Mouse (Mus musculus): ENCODE data around the gene Mpped2. TPM values are rescaled to one million over a fixed set of nuclear protein-coding genes. Genes with fewer than 3 reads are reported as not detected.

The Mpped2 gene
- polyA plus RNA-seq, 1 experiment from 2014 or later: 44.4 TPM

DNA sequence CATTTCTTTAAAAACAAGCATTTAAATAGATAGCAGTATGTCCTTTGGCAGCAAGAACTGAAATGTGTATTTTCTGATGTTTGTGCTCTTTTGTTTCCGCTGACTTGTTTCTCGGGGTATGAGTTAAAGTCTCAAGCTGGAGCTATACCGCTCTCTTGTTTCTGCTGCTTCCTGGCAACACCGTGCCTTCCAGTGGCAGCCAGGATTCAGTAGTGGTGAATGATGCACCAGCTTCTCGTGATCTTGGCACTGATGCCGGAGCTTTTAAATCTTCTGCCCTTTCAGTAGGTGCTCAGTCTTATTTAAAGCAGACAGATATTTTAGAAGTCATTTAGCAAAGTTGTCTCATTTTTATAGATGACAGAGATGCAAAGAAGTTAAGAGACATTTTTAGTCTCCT lies 53.1 kb downstream of the Mpped2 start:
- WGBS: 81% methylated on average over 6 of the region's 6 CpGs
- DNase-seq (ENCODE audit: low spot score) (no peak), ATAC-seq (ENCODE audit: low FRiP score) (no peak)
- Histone ChIP-seq H3K9me3 (ENCODE audit: control insufficient read depth, low read length) (no peaks in the 10 kb centered on the region), H3K4me3 (ENCODE audit: low read depth, low read length) (no peak overlapping the region), H3K27me3 (ENCODE audit: control insufficient read depth, insufficient read depth, low read length) (no peaks in the 10 kb centered on the region), H3K4me1 (replicated peaks; ENCODE audit: control insufficient read depth, insufficient read depth, low read length) (no peaks in the 10 kb centered on the region), H3K4me2 (replicated peaks; ENCODE audit: low read depth, low read length) (no peak overlapping the region), H3K36me3 (ENCODE audit: control insufficient read depth, insufficient read depth, low read length) (no peaks in the 10 kb centered on the region), H3K9ac (ENCODE audit: low read depth, low read length) (no peak overlapping the region), H3K27ac (ENCODE audit: low read depth, low read length) (no peak overlapping the region)

DNA sequence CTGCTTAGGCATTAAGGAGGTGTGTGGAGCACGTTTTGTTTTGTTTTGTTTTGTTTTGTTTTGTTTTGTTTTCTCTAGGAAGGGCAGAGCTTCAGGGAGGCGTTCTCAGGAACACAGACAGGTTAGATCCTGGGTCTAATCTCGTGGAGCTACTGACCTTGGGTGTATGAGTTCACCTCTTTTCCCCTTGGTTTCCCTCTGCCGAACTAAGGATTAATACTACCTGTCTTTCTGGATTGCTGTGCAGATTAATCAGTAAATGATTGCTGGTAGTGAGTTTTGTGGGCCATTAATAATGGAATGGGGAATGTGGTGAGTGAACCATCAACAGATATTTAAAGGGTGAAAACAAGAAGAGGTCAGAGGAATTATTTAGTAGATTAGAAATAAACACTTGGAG lies 53.8 kb downstream of the Mpped2 start:
- no peaks in the 10 kb centered on the region for H3K9me3 ChIP-seq (ENCODE audit: control insufficient read depth, low read length)
- no peaks in the 10 kb centered on the region for H3K4me1 ChIP-seq (replicated peaks; ENCODE audit: control insufficient read depth, insufficient read depth, low read length)
- no peaks in the 10 kb centered on the region for H3K27me3 ChIP-seq (ENCODE audit: control insufficient read depth, insufficient read depth, low read length)
- DNase-seq (ENCODE audit: low spot score) (no peak), ATAC-seq (ENCODE audit: low FRiP score) (no peak)
- no peak overlapping the region for H3K27ac ChIP-seq (ENCODE audit: low read depth, low read length)
- no peak overlapping the region for H3K4me2 ChIP-seq (replicated peaks; ENCODE audit: low read depth, low read length)
- H3K36me3 ChIP-seq (ENCODE audit: control insufficient read depth, insufficient read depth, low read length): no peaks in the 10 kb centered on the region
- 69% methylated on average over 4 of the region's 4 CpGs for WGBS
- H3K4me3 ChIP-seq (ENCODE audit: low read depth, low read length): no peak overlapping the region
- no peak overlapping the region for H3K9ac ChIP-seq (ENCODE audit: low read depth, low read length)

DNA sequence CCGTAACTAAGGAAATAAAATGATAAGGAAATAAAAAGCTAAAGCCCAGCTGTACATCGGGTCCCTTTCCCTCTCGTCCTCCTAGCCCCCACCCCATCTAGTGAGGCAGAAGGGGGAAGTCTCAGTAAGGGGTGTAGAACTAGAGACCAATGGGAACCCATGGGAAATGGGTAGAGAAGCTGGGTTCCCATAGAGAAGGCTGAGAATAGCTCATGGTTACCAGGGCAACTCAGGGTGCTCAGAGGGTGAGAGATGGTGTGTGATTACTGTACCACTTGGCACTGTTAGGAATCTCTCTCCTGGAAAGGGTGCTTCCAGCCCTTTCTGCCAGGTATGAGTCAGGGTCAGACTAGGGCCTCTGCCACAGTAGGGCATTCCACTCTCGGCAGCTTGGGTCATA lies 54.3 kb downstream of the Mpped2 start:
- Histone ChIP-seq H3K27me3 (ENCODE audit: control insufficient read depth, insufficient read depth, low read length) (no peaks in the 10 kb centered on the region), H3K4me2 (replicated peaks; ENCODE audit: low read depth, low read length) (no peak overlapping the region), H3K9ac (ENCODE audit: low read depth, low read length) (no peak overlapping the region), H3K9me3 (ENCODE audit: control insufficient read depth, low read length) (no peaks in the 10 kb centered on the region), H3K4me1 (replicated peaks; ENCODE audit: control insufficient read depth, insufficient read depth, low read length) (no peaks in the 10 kb centered on the region), H3K4me3 (ENCODE audit: low read depth, low read length) (no peak overlapping the region), H3K36me3 (ENCODE audit: control insufficient read depth, insufficient read depth, low read length) (no peaks in the 10 kb centered on the region), H3K27ac (ENCODE audit: low read depth, low read length) (no peak overlapping the region)
- no peak for ATAC-seq (ENCODE audit: low FRiP score)
- DNase-seq (ENCODE audit: low spot score): no peak
- 86% methylated on average over 4 of the region's 4 CpGs for WGBS

DNA sequence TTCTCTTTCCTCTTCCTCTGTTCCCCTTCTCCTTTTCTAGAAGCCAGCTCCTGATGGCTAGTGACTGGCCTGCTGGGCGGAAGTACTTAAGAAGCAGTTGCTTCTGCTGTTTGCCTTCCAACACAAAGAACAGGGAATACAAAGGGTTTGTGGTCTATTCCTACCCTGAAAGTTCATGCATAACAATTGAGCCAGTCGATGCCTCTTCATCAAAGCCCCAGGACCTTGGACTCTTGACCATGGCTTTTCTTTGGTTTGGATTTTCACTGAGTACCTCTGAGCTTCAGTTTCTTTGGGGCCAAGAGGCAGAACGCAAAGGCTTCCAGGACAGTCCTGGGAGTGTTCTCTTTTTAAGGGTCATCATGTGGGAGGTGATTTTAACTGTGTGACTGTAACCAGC lies 57.8 kb downstream of the Mpped2 start:
- WGBS: 50% methylated on average over 3 of the region's 3 CpGs
- Histone ChIP-seq H3K4me3 (ENCODE audit: low read depth, low read length) (no peak overlapping the region), H3K9ac (ENCODE audit: low read depth, low read length) (no peak overlapping the region), H3K27me3 (ENCODE audit: control insufficient read depth, insufficient read depth, low read length) (no peaks in the 10 kb centered on the region; the same call in 1 of the 2 replicates), H3K4me1 (replicated peaks; ENCODE audit: control insufficient read depth, insufficient read depth, low read length) (no peaks in the 10 kb centered on the region), H3K9me3 (ENCODE audit: control insufficient read depth, low read length) (no peaks in the 10 kb centered on the region), H3K27ac (ENCODE audit: low read depth, low read length) (no peak overlapping the region), H3K4me2 (replicated peaks; ENCODE audit: low read depth, low read length) (no peak overlapping the region), H3K36me3 (ENCODE audit: control insufficient read depth, insufficient read depth, low read length) (no peaks in the 10 kb centered on the region)
- DNase-seq (ENCODE audit: low spot score): no peak
- ATAC-seq (ENCODE audit: low FRiP score): no peak

DNA sequence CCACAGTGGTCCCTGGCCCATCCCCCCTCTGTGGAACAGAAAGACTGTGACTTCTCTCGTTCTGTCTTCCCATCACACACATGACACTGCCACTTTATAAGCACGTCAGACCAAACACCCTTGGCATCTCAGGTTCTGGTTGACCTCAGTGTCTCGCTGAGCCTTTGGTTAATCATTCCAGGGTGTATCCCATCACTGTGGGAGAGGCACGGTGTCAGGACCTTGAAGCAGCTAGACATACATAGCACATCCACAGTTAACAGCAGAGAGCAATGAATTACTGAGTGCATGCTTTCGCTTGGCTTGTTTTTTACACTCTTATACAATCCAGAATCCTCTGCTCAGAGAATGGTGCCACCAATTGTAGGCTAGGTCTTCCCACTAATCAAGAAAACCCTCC lies 60.6 kb downstream of the Mpped2 start:
- WGBS: 69% methylated on average over 5 of the region's 5 CpGs
- Histone ChIP-seq H3K4me2 (replicated peaks; ENCODE audit: low read depth, low read length) (no peak overlapping the region), H3K27me3 (ENCODE audit: control insufficient read depth, insufficient read depth, low read length) (no peaks in the 10 kb centered on the region; the same call in 1 of the 2 replicates), H3K27ac (ENCODE audit: low read depth, low read length) (no peak overlapping the region), H3K36me3 (ENCODE audit: control insufficient read depth, insufficient read depth, low read length) (no peaks in the 10 kb centered on the region), H3K4me1 (replicated peaks; ENCODE audit: control insufficient read depth, insufficient read depth, low read length) (no peaks in the 10 kb centered on the region; the same call in 1 of the 2 replicates), H3K9ac (ENCODE audit: low read depth, low read length) (no peak overlapping the region), H3K4me3 (ENCODE audit: low read depth, low read length) (no peak overlapping the region), H3K9me3 (ENCODE audit: control insufficient read depth, low read length) (no peaks in the 10 kb centered on the region)
- DNase-seq (ENCODE audit: low spot score) (no peak), ATAC-seq (ENCODE audit: low FRiP score) (no peak)

DNA sequence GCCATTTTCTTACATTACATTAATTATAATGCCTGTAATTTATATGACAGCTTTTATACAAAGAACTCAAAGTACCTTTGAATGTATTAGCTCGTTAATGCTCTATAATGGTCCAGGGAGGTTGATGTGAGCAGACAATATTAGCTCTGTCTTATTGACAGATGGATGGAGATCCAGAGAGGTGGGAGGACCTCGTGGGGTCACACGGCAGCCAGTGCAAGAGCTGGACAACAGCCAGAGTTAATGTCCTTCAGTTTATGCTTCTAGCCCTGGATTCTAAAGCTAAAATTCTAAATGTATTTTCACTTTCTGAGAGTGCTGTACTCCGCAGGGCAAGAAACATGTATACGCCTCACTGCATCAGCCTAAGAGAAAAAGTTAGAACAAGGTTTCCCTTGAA lies 61.6 kb downstream of the Mpped2 start:
- Histone ChIP-seq H3K27ac (ENCODE audit: low read depth, low read length) (no peak overlapping the region), H3K4me3 (ENCODE audit: low read depth, low read length) (no peak overlapping the region), H3K36me3 (ENCODE audit: control insufficient read depth, insufficient read depth, low read length) (no peaks in the 10 kb centered on the region), H3K4me2 (replicated peaks; ENCODE audit: low read depth, low read length) (no peak overlapping the region), H3K27me3 (ENCODE audit: control insufficient read depth, insufficient read depth, low read length) (no peaks in the 10 kb centered on the region; the same call in 1 of the 2 replicates), H3K4me1 (replicated peaks; ENCODE audit: control insufficient read depth, insufficient read depth, low read length) (no peaks in the 10 kb centered on the region; the same call in 1 of the 2 replicates), H3K9me3 (ENCODE audit: control insufficient read depth, low read length) (no peaks in the 10 kb centered on the region), H3K9ac (ENCODE audit: low read depth, low read length) (no peak overlapping the region)
- no peak for DNase-seq (ENCODE audit: low spot score)
- WGBS: 76% methylated on average over 5 of the region's 5 CpGs
- ATAC-seq (ENCODE audit: low FRiP score): no peak

DNA sequence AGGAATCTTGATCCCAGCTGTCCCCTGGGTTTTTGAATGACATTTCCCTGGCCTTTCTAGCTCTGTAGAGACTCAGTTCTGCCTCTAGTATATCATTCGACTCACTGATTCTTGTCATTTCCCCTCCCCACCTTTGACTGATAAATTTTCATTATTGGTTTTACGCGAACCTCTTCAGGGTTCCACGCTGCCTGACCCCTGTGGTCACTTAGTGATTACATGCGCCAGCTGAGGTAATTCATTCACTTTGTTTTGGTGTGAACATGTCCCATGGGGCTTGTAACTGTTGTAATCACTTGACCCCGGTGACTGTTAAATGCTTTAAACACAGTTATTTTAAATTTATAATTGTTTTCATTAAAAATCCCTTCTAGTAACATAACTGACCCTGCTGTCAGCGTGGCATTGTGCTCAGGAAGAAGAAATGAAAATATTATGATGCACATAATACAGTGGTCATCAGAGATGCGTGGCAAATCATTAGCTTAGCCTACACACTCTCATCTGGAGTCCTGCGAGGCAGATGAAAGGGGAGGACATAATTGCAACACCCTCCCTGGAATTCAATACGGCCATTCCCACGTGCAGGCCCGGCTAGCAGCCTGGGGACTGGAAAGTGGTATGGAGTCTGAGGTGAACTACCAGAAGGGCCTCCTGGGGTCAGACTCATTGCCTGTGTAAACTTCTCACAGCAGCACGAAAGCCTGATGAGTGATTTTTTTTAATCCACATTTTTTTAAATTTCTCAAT lies 63.5 kb downstream of the Mpped2 start:
- H3K4me2 ChIP-seq (replicated peaks; ENCODE audit: low read depth, low read length): no peak overlapping the region
- 18% methylated on average over 13 of the region's 13 CpGs for WGBS
- no peaks in the 10 kb centered on the region; the same call in 1 of the 2 replicates for H3K4me1 ChIP-seq (replicated peaks; ENCODE audit: control insufficient read depth, insufficient read depth, low read length)
- H3K9ac ChIP-seq (ENCODE audit: low read depth, low read length): no peak overlapping the region
- H3K9me3 ChIP-seq (ENCODE audit: control insufficient read depth, low read length): no peaks in the 10 kb centered on the region
- peak; percentile 76 for ATAC-seq (ENCODE audit: low FRiP score)
- H3K27ac ChIP-seq (ENCODE audit: low read depth, low read length): no peak overlapping the region
- H3K27me3 ChIP-seq (ENCODE audit: control insufficient read depth, insufficient read depth, low read length): no peaks in the 10 kb centered on the region; the same call in 1 of the 2 replicates
- no peak overlapping the region for H3K4me3 ChIP-seq (ENCODE audit: low read depth, low read length)
- H3K36me3 ChIP-seq (ENCODE audit: control insufficient read depth, insufficient read depth, low read length): no peaks in the 10 kb centered on the region
- peak; percentile 55 for DNase-seq (ENCODE audit: low spot score)

DNA sequence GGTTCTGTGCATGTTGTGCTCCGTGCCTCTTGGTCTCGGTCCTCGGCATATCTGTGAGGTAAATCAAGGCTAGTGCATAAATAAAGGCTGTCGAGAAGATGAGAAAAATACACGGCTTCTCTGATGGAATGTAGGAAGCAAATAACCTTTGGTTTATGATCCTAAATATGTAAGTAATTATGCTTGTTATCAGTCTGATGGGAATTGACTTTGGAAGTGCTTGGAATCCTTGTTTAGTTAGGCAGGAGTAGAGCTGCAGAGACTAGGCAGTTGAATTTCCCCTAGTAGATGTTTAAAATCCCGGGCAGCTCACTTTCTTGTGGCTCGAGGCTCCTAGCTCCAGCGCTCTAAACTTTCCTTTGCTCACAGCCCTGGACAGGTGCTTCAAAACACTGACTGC lies 69.9 kb downstream of the Mpped2 start:
- no peak overlapping the region for H3K27ac ChIP-seq (ENCODE audit: low read depth, low read length)
- no peaks in the 10 kb centered on the region for H3K27me3 ChIP-seq (ENCODE audit: control insufficient read depth, insufficient read depth, low read length)
- no peaks in the 10 kb centered on the region for H3K9me3 ChIP-seq (ENCODE audit: control insufficient read depth, low read length)
- DNase-seq (ENCODE audit: low spot score): no peak
- no peaks in the 10 kb centered on the region for H3K36me3 ChIP-seq (ENCODE audit: control insufficient read depth, insufficient read depth, low read length)
- no peak overlapping the region for H3K4me3 ChIP-seq (ENCODE audit: low read depth, low read length)
- no peak overlapping the region for H3K4me2 ChIP-seq (replicated peaks; ENCODE audit: low read depth, low read length)
- H3K9ac ChIP-seq (ENCODE audit: low read depth, low read length): no peak overlapping the region
- ATAC-seq (ENCODE audit: low FRiP score): no peak
- 86% methylated on average over 8 of the region's 8 CpGs for WGBS
- no peaks in the 10 kb centered on the region for H3K4me1 ChIP-seq (replicated peaks; ENCODE audit: control insufficient read depth, insufficient read depth, low read length)

DNA sequence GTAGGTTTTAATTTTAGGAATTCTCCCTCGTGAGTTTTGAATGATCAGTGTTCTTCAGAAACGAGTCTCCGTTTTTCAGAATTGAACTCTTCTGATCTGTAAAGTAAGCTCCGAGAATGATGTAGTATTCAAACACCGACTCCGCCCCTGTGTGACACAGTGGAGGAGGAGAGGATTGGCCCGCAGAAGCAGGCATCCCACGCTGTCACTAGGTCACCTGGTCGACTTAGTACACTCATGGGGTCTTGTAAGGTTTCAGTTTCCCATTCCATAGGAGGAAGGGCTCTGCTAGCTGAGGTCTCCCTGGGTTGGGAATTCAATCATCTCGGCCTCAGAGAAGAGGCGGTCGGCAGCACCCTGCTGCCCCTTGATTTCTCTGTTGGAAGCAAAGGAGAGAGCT lies 76.2 kb downstream of the Mpped2 start:
- ATAC-seq (ENCODE audit: low FRiP score) (no peak), DNase-seq (ENCODE audit: low spot score) (no peak)
- H3K4me3 ChIP-seq (ENCODE audit: low read depth, low read length): no peak overlapping the region
- no peaks in the 10 kb centered on the region for H3K4me1 ChIP-seq (replicated peaks; ENCODE audit: control insufficient read depth, insufficient read depth, low read length)
- H3K27me3 ChIP-seq (ENCODE audit: control insufficient read depth, insufficient read depth, low read length): no peaks in the 10 kb centered on the region
- no peak overlapping the region for H3K27ac ChIP-seq (ENCODE audit: low read depth, low read length)
- H3K9ac ChIP-seq (ENCODE audit: low read depth, low read length): no peak overlapping the region
- H3K4me2 ChIP-seq (replicated peaks; ENCODE audit: low read depth, low read length): no peak overlapping the region
- H3K9me3 ChIP-seq (ENCODE audit: control insufficient read depth, low read length): no peaks in the 10 kb centered on the region
- no peaks in the 10 kb centered on the region for H3K36me3 ChIP-seq (ENCODE audit: control insufficient read depth, insufficient read depth, low read length)
- WGBS: 78% methylated on average over 12 of the region's 12 CpGs
